Mouse (Mus musculus): ENCODE results near the gene Ccdc34. TPM values are rescaled to one million over a fixed set of nuclear protein-coding genes. Genes with fewer than 3 reads are reported as not detected.

Gene Ccdc34
- 36.9 and 39.5 TPM in 2 replicates for polyA plus RNA-seq (2014; fragmentation: Nextera tagmentation; extraction: Ambion mirVana)

DNA sequence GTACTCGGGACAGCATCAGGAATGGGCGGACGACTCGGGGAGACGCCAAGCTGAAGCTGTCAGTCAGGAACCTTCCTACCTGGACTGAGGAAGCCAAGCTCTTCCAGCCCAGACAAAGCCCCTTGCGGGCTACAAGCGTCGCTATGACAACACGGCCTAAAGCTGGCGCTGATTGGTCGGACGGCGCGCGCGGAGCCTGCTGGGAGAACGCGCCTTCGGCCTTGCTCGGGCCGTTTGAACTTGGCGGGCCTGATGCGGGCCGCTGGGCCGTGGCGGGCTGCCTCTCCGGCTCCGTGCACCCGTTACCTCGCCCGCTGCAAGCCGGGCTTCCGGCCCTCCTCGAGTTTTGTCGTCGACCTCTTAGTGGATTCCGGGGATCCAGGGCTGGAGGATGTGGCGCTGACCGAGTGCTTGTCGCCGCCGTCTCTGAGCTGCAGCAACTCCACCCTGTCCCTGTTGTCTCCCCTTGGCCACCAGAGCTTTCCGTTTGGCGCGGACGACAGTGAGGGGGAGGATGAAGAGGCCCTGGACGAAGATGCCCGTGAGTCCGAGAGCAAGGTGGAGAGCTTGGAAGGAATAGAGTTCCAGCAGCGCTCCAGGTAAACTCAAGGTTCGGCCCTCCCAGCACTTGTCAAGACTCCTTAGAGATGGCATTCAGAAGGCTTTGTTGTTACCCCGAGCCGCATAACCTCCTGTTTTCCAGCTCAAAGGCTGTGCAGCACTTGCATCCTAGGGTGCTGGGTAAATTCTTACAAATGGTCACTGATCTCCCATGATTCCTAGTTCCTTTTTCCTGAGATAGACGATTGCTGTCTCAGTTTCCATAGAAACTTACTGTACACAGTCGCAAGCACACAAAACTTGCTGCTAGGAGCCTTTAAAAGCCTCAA, at the start of gene Ccdc34:
Gene Ccdc34, plus strand, starts transcription at position 202 of the 890 bp plus-strand sequence.
- H3K27me3 ChIP-seq (ENCODE audit: insufficient read depth, low read length) = no peaks in the 10 kb centered on the region
- H3K36me3 ChIP-seq (ENCODE audit: insufficient read depth) = peaks cover 12% of the 10 kb centered on the region; the same call in 1 of the 2 replicates
- 0 out of 2 replicates have a peak, but pooled peaks cover 4% of the 10 kb centered on the region for H3K4me1 ChIP-seq (ENCODE audit: insufficient read depth)
- TF ChIP-seq CTCF (IDR thresholded peaks at IDR 0.05; ENCODE audit: low read depth) = no peak
- ATAC-seq (ENCODE audit: insufficient read depth) (peak; percentile 100), DNase-seq (peak; percentile 98)
- H3K9me3 ChIP-seq (ENCODE audit: low read depth, low read length) = no peaks in the 10 kb centered on the region
- peak within 1 kb of the TSS; percentile 95 for H3K9ac ChIP-seq
- under 1% methylated on average over 55 of the region's 55 CpGs for WGBS
- peak within 1 kb of the TSS; percentile 90 for H3K27ac ChIP-seq (ENCODE audit: low read depth)
- H3K4me3 ChIP-seq (ENCODE audit: low read depth, low read length) = peak within 1 kb of the TSS; percentile 81
- peak within 1 kb of the TSS; percentile 87 for H3K4me2 ChIP-seq

DNA sequence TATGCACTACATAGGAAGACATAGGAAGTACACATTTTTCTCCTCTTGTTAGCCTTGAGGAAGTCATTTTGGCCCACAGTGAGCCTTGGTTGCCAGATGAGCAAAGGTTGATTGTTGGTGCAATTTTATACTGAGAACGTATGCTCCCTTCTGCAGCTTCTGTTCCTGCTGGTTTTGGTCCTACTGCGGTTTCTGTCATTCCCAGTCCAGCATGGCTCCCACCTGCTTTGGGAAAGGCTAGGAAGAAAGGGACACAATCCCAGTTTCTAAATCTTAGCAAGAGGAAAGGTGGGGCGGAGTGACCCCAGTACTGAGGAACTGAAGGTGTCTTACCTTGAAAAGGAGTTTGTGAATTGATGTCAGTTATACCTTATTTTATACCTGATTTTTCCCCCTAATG, 48.2 kb upstream of the Ccdc34 start:
- H3K36me3 ChIP-seq (ENCODE audit: insufficient read depth) = no peaks in the 10 kb centered on the region
- DNase-seq (no peak), ATAC-seq (ENCODE audit: insufficient read depth) (no peak)
- 84% methylated on average over 3 of the region's 3 CpGs for WGBS
- no peak overlapping the region for H3K4me2 ChIP-seq
- H3K9me3 ChIP-seq (ENCODE audit: low read depth, low read length) = no peaks in the 10 kb centered on the region
- TF ChIP-seq CTCF (IDR thresholded peaks at IDR 0.05; ENCODE audit: low read depth) = no peak
- no peak overlapping the region for H3K27ac ChIP-seq (ENCODE audit: low read depth)
- no peaks in the 10 kb centered on the region for H3K4me1 ChIP-seq (ENCODE audit: insufficient read depth)
- H3K4me3 ChIP-seq (ENCODE audit: low read depth, low read length) = no peak overlapping the region
- no peaks in the 10 kb centered on the region for H3K27me3 ChIP-seq (ENCODE audit: insufficient read depth, low read length)
- no peak overlapping the region for H3K9ac ChIP-seq

DNA sequence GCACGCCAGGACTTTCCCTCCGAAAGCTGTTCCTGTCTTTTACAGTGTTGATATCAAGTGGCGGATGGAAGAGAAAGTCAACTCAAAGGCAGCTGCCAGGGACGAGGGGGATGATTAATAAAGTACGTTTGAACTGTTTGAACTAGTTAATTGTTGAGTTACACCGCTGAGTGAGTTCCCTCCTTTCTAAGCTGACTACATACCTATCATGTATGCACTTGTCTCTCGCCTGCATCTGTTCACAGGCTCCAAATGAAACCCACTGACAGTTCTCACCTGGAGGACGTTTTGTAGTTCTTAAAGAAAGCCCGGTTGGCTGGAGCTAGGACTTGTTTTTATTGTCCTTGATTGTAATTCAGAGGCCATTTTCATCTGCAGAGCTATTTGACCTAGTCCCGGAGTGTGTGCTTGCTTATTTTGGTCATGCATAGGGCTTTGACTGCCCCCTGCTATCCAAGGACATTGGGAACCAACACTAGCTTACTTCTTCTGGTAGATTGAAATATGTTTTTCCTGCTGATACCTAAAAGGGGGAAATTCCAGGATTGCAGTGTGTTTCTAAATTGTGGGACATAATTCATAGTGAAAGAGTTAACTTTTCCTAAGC, 47.6 kb upstream of the Ccdc34 start:
- DNase-seq = no peak
- H3K4me1 ChIP-seq (ENCODE audit: insufficient read depth) = no peaks in the 10 kb centered on the region
- WGBS = 36% methylated on average over 10 of the region's 10 CpGs

DNA sequence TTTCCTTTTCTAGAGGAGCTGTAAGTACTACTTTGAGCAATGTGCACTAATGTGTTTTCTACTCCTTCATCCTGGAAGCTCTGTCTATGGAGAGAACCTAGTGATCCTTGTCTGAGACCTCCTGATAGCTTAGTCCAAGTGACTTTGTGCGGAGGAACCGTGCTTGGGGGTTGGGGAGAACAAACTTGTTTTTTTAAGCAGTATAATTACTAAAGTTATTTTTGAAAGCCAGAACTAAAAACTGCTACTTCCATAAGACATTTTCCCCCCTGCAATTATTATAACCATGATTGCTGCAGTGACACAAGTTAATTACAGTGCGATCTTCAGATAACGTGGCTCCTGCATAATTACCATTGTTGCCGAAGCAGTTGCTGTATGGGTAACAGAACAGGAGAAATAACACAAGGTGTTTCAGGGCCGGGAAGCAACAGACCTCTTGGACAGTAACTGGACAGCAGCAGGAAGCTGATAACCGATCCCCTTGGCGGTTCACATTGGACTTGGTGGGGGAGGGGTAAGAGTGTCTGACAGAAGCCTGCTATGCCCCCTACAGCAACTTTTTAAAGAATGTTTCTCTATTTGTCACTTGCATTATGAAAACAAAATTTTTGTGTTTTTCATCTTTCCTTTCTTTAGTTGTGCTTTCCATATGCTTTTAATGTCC, 46.7 kb upstream of the Ccdc34 start:
- WGBS = 59% methylated on average over 8 of the region's 8 CpGs
- H3K27me3 ChIP-seq (ENCODE audit: insufficient read depth, low read length) = no peaks in the 10 kb centered on the region
- no peak overlapping the region for H3K9ac ChIP-seq
- DNase-seq (no peak), ATAC-seq (ENCODE audit: insufficient read depth) (no peak)
- H3K4me2 ChIP-seq = no peak overlapping the region
- H3K4me3 ChIP-seq (ENCODE audit: low read depth, low read length) = no peak overlapping the region
- no peaks in the 10 kb centered on the region for H3K36me3 ChIP-seq (ENCODE audit: insufficient read depth)
- no peaks in the 10 kb centered on the region for H3K4me1 ChIP-seq (ENCODE audit: insufficient read depth)
- no peak overlapping the region for H3K27ac ChIP-seq (ENCODE audit: low read depth)
- TF ChIP-seq CTCF (IDR thresholded peaks at IDR 0.05; ENCODE audit: low read depth) = no peak
- H3K9me3 ChIP-seq (ENCODE audit: low read depth, low read length) = no peaks in the 10 kb centered on the region

More for the DNA sequence above, 47.6 kb upstream of the Ccdc34 start:
- H3K36me3 ChIP-seq (ENCODE audit: insufficient read depth) = no peaks in the 10 kb centered on the region
- no peaks in the 10 kb centered on the region for H3K9me3 ChIP-seq (ENCODE audit: low read depth, low read length)
- no peak overlapping the region for H3K9ac ChIP-seq
- no peak overlapping the region for H3K27ac ChIP-seq (ENCODE audit: low read depth)
- ATAC-seq (ENCODE audit: insufficient read depth) = no peak
- H3K4me2 ChIP-seq = no peak overlapping the region
- no peak for TF ChIP-seq CTCF (IDR thresholded peaks at IDR 0.05; ENCODE audit: low read depth)
- H3K27me3 ChIP-seq (ENCODE audit: insufficient read depth, low read length) = no peaks in the 10 kb centered on the region
- H3K4me3 ChIP-seq (ENCODE audit: low read depth, low read length) = no peak overlapping the region

DNA sequence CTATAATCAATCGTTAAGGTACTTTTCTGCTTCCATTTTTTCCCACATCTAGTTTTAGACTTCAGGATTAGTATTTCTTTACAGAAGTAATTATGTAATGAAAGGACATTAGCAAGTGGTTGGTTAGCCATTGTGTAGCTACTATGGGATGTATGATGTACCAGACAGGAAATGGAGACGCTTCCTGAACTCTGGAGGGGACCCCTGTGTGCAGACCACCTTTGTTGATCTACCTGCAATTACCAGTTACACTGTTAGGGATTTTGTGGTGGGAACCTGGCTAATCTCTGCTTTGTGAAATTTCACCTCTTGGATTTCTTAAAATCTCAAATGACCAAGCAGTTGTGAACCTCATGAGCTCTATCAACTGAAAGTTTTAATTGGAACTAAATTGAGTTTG, 45.3 kb upstream of the Ccdc34 start:
- WGBS = 91% methylated on average over 2 of the region's 2 CpGs
- H3K4me1 ChIP-seq (ENCODE audit: insufficient read depth) = no peaks in the 10 kb centered on the region
- no peak overlapping the region for H3K4me3 ChIP-seq (ENCODE audit: low read depth, low read length)
- no peak for TF ChIP-seq CTCF (IDR thresholded peaks at IDR 0.05; ENCODE audit: low read depth)
- no peak overlapping the region for H3K4me2 ChIP-seq
- no peak overlapping the region for H3K9ac ChIP-seq
- ATAC-seq (ENCODE audit: insufficient read depth) (no peak), DNase-seq (no peak)
- no peak overlapping the region for H3K27ac ChIP-seq (ENCODE audit: low read depth)
- no peaks in the 10 kb centered on the region for H3K27me3 ChIP-seq (ENCODE audit: insufficient read depth, low read length)
- no peaks in the 10 kb centered on the region for H3K9me3 ChIP-seq (ENCODE audit: low read depth, low read length)
- no peaks in the 10 kb centered on the region for H3K36me3 ChIP-seq (ENCODE audit: insufficient read depth)

DNA sequence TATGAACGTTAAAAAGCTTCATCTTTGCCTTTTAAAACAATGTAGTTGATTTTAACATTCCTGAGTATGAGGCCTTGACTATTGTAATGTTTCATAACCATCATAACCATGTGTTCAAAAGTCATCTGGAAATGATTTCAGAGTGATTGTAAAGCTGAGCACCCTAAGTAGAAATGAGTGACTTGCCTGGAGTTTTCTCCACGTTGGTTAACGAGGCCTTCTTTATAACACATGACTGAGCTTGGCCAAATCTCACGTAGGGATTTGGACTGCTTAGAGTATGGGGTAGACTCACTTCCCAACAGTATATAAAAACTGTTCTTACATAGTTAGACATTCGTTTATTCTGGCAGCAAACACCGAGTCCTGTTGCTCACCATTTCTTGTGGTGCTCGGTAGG, 44.7 kb upstream of the Ccdc34 start:
- no peaks in the 10 kb centered on the region for H3K27me3 ChIP-seq (ENCODE audit: insufficient read depth, low read length)
- no peaks in the 10 kb centered on the region for H3K36me3 ChIP-seq (ENCODE audit: insufficient read depth)
- no peak for TF ChIP-seq CTCF (IDR thresholded peaks at IDR 0.05; ENCODE audit: low read depth)
- no peaks in the 10 kb centered on the region for H3K4me1 ChIP-seq (ENCODE audit: insufficient read depth)
- WGBS = 73% methylated on average over 7 of the region's 7 CpGs
- ATAC-seq (ENCODE audit: insufficient read depth) (no peak), DNase-seq (no peak)
- no peak overlapping the region for H3K4me2 ChIP-seq
- H3K9ac ChIP-seq = no peak overlapping the region
- H3K27ac ChIP-seq (ENCODE audit: low read depth) = no peak overlapping the region
- H3K4me3 ChIP-seq (ENCODE audit: low read depth, low read length) = no peak overlapping the region
- no peaks in the 10 kb centered on the region for H3K9me3 ChIP-seq (ENCODE audit: low read depth, low read length)

DNA sequence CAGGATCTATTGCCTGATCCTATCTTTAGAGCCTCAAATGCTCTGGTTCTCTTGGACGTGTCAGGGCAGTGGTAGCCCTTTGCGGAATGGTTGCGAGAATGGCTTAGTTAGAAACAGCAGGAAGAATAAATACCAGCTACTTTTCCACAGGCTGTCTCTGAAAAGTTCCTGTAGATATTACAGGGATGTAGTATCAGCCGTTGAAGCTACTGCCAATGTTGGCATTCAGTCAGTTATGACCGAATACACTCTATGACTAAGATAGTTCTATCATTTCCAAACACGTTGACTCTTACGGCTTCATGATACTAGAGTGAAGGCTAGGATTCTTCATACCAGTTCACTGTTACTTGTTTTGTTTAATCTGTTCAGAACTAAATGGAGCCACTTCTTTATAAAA, 42.8 kb upstream of the Ccdc34 start:
- Histone ChIP-seq H3K4me3 (ENCODE audit: low read depth, low read length) (no peak overlapping the region), H3K9ac (no peak overlapping the region), H3K4me1 (ENCODE audit: insufficient read depth) (no peaks in the 10 kb centered on the region), H3K27ac (ENCODE audit: low read depth) (no peak overlapping the region), H3K27me3 (ENCODE audit: insufficient read depth, low read length) (no peaks in the 10 kb centered on the region), H3K36me3 (ENCODE audit: insufficient read depth) (no peaks in the 10 kb centered on the region), H3K9me3 (ENCODE audit: low read depth, low read length) (no peaks in the 10 kb centered on the region), H3K4me2 (no peak overlapping the region)
- no peak for ATAC-seq (ENCODE audit: insufficient read depth)
- WGBS = 89% methylated on average over 7 of the region's 7 CpGs
- DNase-seq = no peak
- TF ChIP-seq CTCF (IDR thresholded peaks at IDR 0.05; ENCODE audit: low read depth) = no peak
